Mouse (Mus musculus) embryonic facial prominence, embryonic 13.5 days (tissue): ENCODE measurements around the gene Tnfsf15. TPM values are rescaled to one million over a fixed set of nuclear protein-coding genes. Genes with fewer than 3 reads are reported as not detected.

ENCODE experiments used
- ATAC-seq: fragments of 200-750 bp; cut with Nextera tagmentation; 2 replicates; pipeline ENCODE4 v1.8.0; 2017; ENCODE audit warnings: low read depth; ENCODE audit not compliant: insufficient number of reproducible peaks, insufficient read depth, low FRiP score, low TSS enrichment
- H3K27ac ChIP-seq: fragments of 300-500 bp; sonication (generic); 2 replicates; pipeline ENCODE4 v1.5.1; 2015; ENCODE audit warnings: moderate library complexity, mild to moderate bottlenecking, inconsistent platforms
- H3K27me3 ChIP-seq: fragments of 300-500 bp; sonication (generic); 2 replicates; pipeline ENCODE4 v1.6.1; 2015; ENCODE audit warnings: mild to moderate bottlenecking, inconsistent platforms
- H3K36me3 ChIP-seq: fragments of 300-500 bp; sonication (generic); 2 replicates; pipeline ENCODE4 v1.6.1; 2015; ENCODE audit warnings: mild to moderate bottlenecking, inconsistent platforms
- H3K4me1 ChIP-seq: fragments of 300-500 bp; sonication (generic); 2 replicates; pipeline ENCODE4 v1.6.1; 2015; ENCODE audit warnings: inconsistent platforms
- H3K4me2 ChIP-seq: fragments of 300-500 bp; sonication (generic); 2 replicates; pipeline ENCODE4 v1.6.1; 2015; ENCODE audit warnings: moderate library complexity, mild to moderate bottlenecking, inconsistent platforms
- H3K4me3 ChIP-seq: fragments of 300-500 bp; sonication (generic); 2 replicates; pipeline ENCODE4 v1.5.1; 2015; ENCODE audit warnings: mild to moderate bottlenecking, inconsistent platforms
- H3K9ac ChIP-seq: fragments of 300-500 bp; sonication (generic); 2 replicates; pipeline ENCODE4 v1.6.1; 2015; ENCODE audit warnings: mild to moderate bottlenecking, inconsistent platforms
- H3K9me3 ChIP-seq: fragments of 300-500 bp; sonication (generic); 2 replicates; pipeline ENCODE4 v1.6.1; 2016; ENCODE audit warnings: inconsistent platforms
- WGBS: fragments of 180-500 bp; shearing (Covaris S2); methylation state at CpG from one replicate; pipeline ENCODE4 v1.1.7; 2015; ENCODE audit warnings: mixed read lengths; 5-methylcytosine and 5-hydroxymethylcytosine counted together
- polyA plus RNA-seq: library from polyadenylated mRNA; unstranded; fragments of >200 nt; fragmentation: Nextera tagmentation; extraction: Ambion mirVana; gene quantifications from 2 replicates; pipeline ENCODE4 v1.2.1, GENCODE M21; 2015

Gene Tnfsf15
- polyA plus RNA-seq = not detected in 2 replicates

DNA sequence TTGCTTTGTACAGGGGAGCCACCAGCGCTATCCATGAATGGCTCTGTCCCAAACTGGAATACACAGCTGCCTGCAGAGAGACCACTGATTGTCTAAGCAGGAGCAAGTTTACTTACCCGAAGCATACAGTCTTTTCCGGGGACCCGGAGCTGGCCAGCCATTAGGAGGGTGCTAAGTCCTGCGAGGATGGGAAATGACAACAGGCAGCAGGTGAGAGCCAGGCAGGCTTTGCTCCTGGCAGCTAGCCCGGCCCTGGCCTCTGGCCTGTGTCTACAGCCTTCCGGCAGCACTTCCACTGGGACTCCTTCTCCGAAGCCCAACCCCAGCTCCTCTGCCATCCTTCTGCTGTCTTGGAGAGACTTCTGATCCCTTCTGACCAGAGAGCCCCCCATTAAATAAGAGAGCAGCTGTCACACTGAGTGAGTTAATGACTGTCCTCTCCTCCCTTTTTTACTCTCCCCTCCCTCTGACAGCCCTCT lies at the start of gene Tnfsf15:
Tnfsf15 (minus strand) TSS at position 421 of the 479 bp plus-strand sequence.
- Histone ChIP-seq H3K36me3 (no peaks in the 10 kb centered on the region), H3K9me3 (no peaks in the 10 kb centered on the region), H3K27me3 (no peaks in the 10 kb centered on the region), H3K4me1 (peaks cover 31% of the 10 kb centered on the region), H3K27ac (no peak within 1 kb of the TSS), H3K9ac (no peak within 1 kb of the TSS), H3K4me2 (no peak within 1 kb of the TSS), H3K4me3 (no peak within 1 kb of the TSS)
- no peak for ATAC-seq
- 59% methylated on average over 8 of the region's 8 CpGs for WGBS

- Histone ChIP-seq H3K9me3 (no peaks in the 10 kb centered on the region), H3K36me3 (no peaks in the 10 kb centered on the region), H3K4me3 (no peak overlapping the region), H3K4me1 (no peaks in the 10 kb centered on the region), H3K27me3 (no peaks in the 10 kb centered on the region), H3K27ac (no peak overlapping the region), H3K4me2 (no peak overlapping the region), H3K9ac (no peak overlapping the region)
- 88% methylated on average over 3 of the region's 3 CpGs for WGBS
- ATAC-seq = no peak
Measured at GRCm38 (mm10) chr4:63792328-63792727, 47.4 kb upstream of the Tnfsf15 start.

DNA sequence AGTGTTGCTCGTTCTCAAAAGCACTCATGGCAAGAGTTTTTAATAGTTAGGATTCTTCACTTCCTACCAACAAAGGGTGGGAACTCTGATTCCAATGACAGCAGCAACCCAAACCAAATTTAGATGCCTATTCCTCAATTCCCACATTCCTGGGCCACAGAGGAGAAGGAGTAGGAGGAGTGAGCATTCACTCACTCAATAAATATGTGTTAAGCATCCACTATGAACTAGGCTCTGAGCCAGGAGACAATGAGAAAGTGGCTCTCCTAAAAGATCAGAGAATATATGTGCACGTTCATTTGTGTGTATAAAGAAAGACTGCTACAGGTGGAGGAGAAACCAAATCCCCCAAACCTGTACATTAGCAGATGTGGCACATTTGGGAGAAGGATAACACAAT lies 40.6 kb upstream of the Tnfsf15 start:
- WGBS = 65% methylated on average over 2 of the region's 2 CpGs

DNA sequence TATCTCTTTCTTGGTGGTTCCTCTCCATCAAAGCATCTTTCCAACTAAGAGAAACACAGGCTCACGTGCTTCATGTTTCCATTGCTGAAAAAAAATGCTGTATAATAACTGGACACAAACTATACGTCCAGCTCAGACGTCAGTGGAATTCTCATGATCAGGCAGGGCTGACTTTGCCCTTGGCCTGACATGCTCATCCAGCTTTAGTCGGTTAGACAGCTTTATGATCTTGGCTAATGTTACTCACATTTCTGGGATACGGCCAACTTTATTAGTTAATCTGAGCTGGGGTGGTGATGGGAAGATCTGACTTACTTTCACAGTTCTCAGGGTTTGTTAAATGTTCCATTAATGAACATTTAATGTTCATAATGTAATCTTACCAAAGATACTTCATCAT lies 38.9 kb upstream of the Tnfsf15 start:
- Histone ChIP-seq H3K4me3 (no peak overlapping the region), H3K27ac (no peak overlapping the region), H3K9ac (no peak overlapping the region), H3K27me3 (no peaks in the 10 kb centered on the region), H3K9me3 (no peaks in the 10 kb centered on the region), H3K4me2 (no peak overlapping the region), H3K36me3 (no peaks in the 10 kb centered on the region), H3K4me1 (no peaks in the 10 kb centered on the region)
- 65% methylated on average over 5 of the region's 5 CpGs for WGBS
- ATAC-seq = no peak

More for the DNA sequence above, 40.6 kb upstream of the Tnfsf15 start:
- ATAC-seq = no peak
- H3K9me3 ChIP-seq = no peaks in the 10 kb centered on the region
- H3K36me3 ChIP-seq = no peaks in the 10 kb centered on the region
- H3K27me3 ChIP-seq = no peaks in the 10 kb centered on the region
- H3K27ac ChIP-seq = no peak overlapping the region
- no peak overlapping the region for H3K4me3 ChIP-seq
- H3K4me1 ChIP-seq = no peaks in the 10 kb centered on the region
- H3K9ac ChIP-seq = no peak overlapping the region
- H3K4me2 ChIP-seq = no peak overlapping the region

DNA sequence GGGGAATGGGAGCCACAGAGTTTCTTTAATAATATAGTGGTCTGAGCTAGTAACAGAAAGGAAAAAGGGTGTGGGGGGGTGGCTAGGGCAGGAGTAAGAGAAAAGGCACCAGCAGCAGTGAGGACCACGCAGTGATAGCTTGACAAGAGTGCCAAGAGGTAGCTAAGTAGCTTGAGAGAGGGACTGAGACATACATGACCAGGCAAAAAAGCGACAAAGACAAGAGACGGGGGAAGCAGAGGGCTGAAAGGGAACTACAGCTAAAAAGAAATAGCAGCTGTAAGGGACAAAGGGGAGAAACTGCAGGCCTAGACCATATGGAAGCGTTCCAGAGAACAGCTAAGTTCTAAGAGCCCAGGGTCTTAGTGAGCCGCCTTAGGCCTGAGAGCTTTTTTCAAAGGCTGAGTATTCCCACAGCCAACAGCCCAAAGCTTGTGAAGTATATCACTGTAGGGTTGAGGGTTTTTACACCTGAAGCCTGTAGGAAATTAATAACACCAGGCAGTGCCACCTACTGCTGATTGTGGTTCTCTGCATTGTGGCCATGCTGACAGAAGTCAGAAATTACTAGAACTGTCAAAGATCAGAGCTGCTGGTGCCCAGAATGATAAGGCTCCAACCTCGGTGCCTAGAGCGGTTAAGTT lies 38.2 kb upstream of the Tnfsf15 start:
- Histone ChIP-seq H3K4me1 (no peaks in the 10 kb centered on the region), H3K36me3 (no peaks in the 10 kb centered on the region), H3K4me3 (no peak overlapping the region), H3K27me3 (no peaks in the 10 kb centered on the region), H3K9me3 (no peaks in the 10 kb centered on the region), H3K4me2 (no peak overlapping the region), H3K27ac (no peak overlapping the region), H3K9ac (no peak overlapping the region)
- no peak for ATAC-seq
- 85% methylated on average over 7 of the region's 7 CpGs for WGBS

DNA sequence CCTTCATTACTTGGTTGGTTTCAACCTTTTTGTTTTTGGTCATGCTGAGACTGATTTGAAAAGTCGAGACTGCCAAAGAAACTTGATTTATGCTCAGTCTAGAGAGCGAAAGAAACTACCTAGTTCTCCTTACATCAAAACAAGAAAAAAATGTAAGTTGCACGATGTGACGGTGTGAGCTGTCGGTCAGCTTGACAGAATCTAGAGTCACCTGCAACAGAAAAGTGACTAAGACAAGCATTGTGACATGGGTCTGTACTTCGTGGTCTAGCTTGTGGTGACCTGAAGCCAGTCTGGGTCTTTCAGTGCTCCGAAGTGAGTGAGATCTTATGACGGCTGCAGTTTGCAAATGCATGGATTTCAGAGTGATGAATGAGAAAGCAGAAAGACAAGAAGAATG lies 32.3 kb upstream of the Tnfsf15 start:
- Histone ChIP-seq H3K27me3 (no peaks in the 10 kb centered on the region), H3K4me1 (no peaks in the 10 kb centered on the region; the same call in 1 of the 2 replicates), H3K27ac (no peak overlapping the region), H3K4me2 (no peak overlapping the region), H3K9ac (no peak overlapping the region), H3K9me3 (no peaks in the 10 kb centered on the region), H3K4me3 (no peak overlapping the region), H3K36me3 (no peaks in the 10 kb centered on the region)
- no peak for ATAC-seq
- WGBS = 83% methylated on average over 8 of the region's 8 CpGs

- H3K27me3 ChIP-seq = no peaks in the 10 kb centered on the region
- no peaks in the 10 kb centered on the region for H3K9me3 ChIP-seq
- no peak for ATAC-seq
- no peaks in the 10 kb centered on the region; the same call in 1 of the 2 replicates for H3K4me1 ChIP-seq
- WGBS = 77% methylated on average over 8 of the region's 8 CpGs
- no peaks in the 10 kb centered on the region for H3K36me3 ChIP-seq
- H3K4me2 ChIP-seq = no peak overlapping the region
- H3K27ac ChIP-seq = no peak overlapping the region
- H3K4me3 ChIP-seq = no peak overlapping the region
- H3K9ac ChIP-seq = no peak overlapping the region
Measured at GRCm38 (mm10) chr4:63773306-63774090, 28.6 kb upstream of the Tnfsf15 start.

GRCm38 (mm10) chr4:63772514-63772913 lies 27.6 kb upstream of the Tnfsf15 start:
- H3K4me1 ChIP-seq = no peaks in the 10 kb centered on the region; the same call in 1 of the 2 replicates
- 71% methylated on average over 2 of the region's 2 CpGs for WGBS
- no peak overlapping the region for H3K9ac ChIP-seq
- ATAC-seq = no peak
- H3K27ac ChIP-seq = no peak overlapping the region
- H3K9me3 ChIP-seq = no peaks in the 10 kb centered on the region
- H3K4me3 ChIP-seq = no peak overlapping the region
- H3K36me3 ChIP-seq = no peaks in the 10 kb centered on the region
- H3K27me3 ChIP-seq = no peaks in the 10 kb centered on the region
- H3K4me2 ChIP-seq = no peak overlapping the region

DNA sequence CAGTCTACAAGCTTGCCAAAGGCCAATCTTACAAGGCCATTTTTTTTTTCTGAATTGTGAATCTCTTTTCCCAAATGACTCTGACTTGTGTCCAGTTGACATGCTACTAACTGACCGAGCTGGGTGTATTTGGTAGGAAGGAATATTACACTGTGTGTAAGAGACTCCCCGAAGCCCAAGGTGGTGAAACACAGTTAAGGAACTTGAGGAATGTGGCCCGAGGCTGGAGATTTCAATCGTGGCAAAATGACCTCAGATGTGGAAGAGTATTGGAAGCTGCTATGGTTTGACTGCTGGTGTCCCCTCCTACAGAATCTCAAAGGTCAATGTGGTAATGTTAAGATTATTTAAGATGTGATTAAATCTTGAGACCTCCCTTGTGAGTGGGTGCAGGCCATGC lies 26.4 kb upstream of the Tnfsf15 start:
- H3K27me3 ChIP-seq = no peaks in the 10 kb centered on the region
- no peak overlapping the region for H3K4me2 ChIP-seq
- H3K9ac ChIP-seq = no peak overlapping the region
- no peaks in the 10 kb centered on the region for H3K9me3 ChIP-seq
- H3K27ac ChIP-seq = no peak overlapping the region
- H3K4me1 ChIP-seq = no peaks in the 10 kb centered on the region; the same call in 1 of the 2 replicates
- H3K36me3 ChIP-seq = no peaks in the 10 kb centered on the region
- WGBS = 76% methylated on average over 4 of the region's 4 CpGs
- no peak for ATAC-seq
- no peak overlapping the region for H3K4me3 ChIP-seq

DNA sequence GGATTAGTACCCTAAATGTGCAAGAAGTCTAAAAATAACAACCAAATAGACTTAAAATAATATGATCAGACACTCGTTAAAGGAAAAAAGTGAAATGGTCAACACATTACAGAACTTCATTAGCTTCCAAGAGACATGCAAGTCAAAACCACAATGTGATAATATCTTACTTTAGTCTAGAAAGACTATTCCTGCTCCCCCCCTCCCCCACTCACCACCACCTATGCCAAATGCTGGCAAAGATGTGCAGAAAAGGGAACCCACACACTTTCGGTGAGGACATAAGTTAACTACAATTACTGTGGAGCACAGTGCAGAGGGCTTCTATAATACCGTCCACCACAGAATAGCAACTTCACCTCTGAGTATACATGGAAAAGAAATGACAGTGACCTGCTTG lies 24.2 kb upstream of the Tnfsf15 start:
- Histone ChIP-seq H3K9ac (no peak overlapping the region), H3K9me3 (no peaks in the 10 kb centered on the region), H3K36me3 (no peaks in the 10 kb centered on the region), H3K4me2 (no peak overlapping the region), H3K4me1 (no peaks in the 10 kb centered on the region; the same call in 1 of the 2 replicates), H3K4me3 (no peak overlapping the region), H3K27me3 (no peaks in the 10 kb centered on the region), H3K27ac (no peak overlapping the region)
- 89% methylated on average over 3 of the region's 3 CpGs for WGBS
- ATAC-seq = no peak

- Histone ChIP-seq H3K4me2 (no peak overlapping the region), H3K27ac (no peak overlapping the region), H3K36me3 (no peaks in the 10 kb centered on the region), H3K4me3 (no peak overlapping the region), H3K4me1 (no peaks in the 10 kb centered on the region), H3K27me3 (no peaks in the 10 kb centered on the region), H3K9ac (no peak overlapping the region), H3K9me3 (no peaks in the 10 kb centered on the region)
- no peak for ATAC-seq
- 89% methylated on average over 2 of the region's 2 CpGs for WGBS
Measured at GRCm38 (mm10) chr4:63765050-63765449, 20.1 kb upstream of the Tnfsf15 start.

DNA sequence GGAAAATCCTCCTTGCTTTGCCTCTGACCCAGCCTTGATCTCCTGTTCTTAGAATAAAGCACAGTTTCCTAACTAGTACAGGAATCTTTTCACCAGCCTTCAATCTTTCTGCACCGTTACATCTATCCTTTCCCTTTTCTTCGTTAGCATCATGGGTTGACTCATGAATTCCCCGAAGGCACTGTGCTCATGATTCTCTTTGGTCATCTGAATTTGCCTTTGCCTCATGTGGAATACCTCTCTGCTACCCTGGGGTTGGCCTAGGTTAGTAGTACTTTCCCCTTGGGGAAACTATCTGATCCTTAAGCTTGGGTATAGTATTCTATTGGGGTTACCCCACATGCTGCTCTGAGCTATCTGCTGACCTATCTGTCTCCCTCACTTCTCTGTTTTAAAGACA lies 15.0 kb upstream of the Tnfsf15 start:
- Histone ChIP-seq H3K4me3 (no peak overlapping the region), H3K9me3 (no peaks in the 10 kb centered on the region), H3K27ac (no peak overlapping the region), H3K9ac (no peak overlapping the region), H3K4me2 (no peak overlapping the region), H3K36me3 (no peaks in the 10 kb centered on the region), H3K4me1 (no peaks in the 10 kb centered on the region), H3K27me3 (no peaks in the 10 kb centered on the region)
- WGBS = 85% methylated on average over 3 of the region's 3 CpGs
- no peak for ATAC-seq
